Mouse (Mus musculus): Measurements from ENCODE around the gene Sgpp2. TPM values are rescaled to one million over a fixed set of nuclear protein-coding genes. Genes with fewer than 3 reads are reported as not detected.

Gene Sgpp2
- polyA plus RNA-seq, 1 experiment from 2014 or later, result 20.5 TPM

DNA sequence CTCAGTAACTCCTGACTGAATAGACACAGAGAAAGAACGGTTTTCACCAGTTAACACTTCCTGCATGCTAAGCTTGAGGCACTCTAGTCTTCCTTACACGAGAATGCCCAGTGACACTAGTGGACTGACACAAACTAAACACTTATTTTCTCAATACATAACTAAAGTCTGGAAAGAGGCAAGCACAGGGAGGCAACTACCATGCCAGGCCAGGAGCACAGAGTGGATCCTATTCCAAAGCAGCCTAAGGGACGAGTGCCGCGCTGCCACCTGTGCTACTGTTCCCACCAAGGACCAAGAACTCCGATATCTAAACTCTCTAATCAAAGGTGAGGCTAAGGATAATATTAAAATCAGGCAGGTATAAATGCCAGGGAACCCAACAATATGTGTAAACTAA lies 136.6 kb downstream of the Sgpp2 start:
- H3K27me3 ChIP-seq (ENCODE audit: control insufficient read depth, insufficient read depth, low read length), result no peaks in the 10 kb centered on the region
- H3K4me2 ChIP-seq (replicated peaks; ENCODE audit: low read depth), result no peak overlapping the region
- DNase-seq (ENCODE audit: low spot score) (no peak), ATAC-seq (ENCODE audit: low FRiP score, low TSS enrichment) (no peak)
- H3K4me3 ChIP-seq (ENCODE audit: low read depth, low read length), result no peak overlapping the region
- H3K4me1 ChIP-seq (replicated peaks; ENCODE audit: control insufficient read depth, insufficient read depth), result no peaks in the 10 kb centered on the region
- H3K9me3 ChIP-seq (ENCODE audit: control insufficient read depth, low read length), result no peaks in the 10 kb centered on the region
- no peak overlapping the region for H3K27ac ChIP-seq (replicated peaks)
- no peak overlapping the region for H3K9ac ChIP-seq (ENCODE audit: low read length)
- TF ChIP-seq CTCF (IDR thresholded peaks at IDR 0.05; ENCODE audit: low read depth) (no peak), EP300 (optimal IDR thresholded peaks at IDR 0.05) (no peak)
- H3K36me3 ChIP-seq (ENCODE audit: control insufficient read depth, insufficient read depth, low read length), result peaks cover 5% of the 10 kb centered on the region
- WGBS, result 86% methylated on average over 6 of the region's 6 CpGs

DNA sequence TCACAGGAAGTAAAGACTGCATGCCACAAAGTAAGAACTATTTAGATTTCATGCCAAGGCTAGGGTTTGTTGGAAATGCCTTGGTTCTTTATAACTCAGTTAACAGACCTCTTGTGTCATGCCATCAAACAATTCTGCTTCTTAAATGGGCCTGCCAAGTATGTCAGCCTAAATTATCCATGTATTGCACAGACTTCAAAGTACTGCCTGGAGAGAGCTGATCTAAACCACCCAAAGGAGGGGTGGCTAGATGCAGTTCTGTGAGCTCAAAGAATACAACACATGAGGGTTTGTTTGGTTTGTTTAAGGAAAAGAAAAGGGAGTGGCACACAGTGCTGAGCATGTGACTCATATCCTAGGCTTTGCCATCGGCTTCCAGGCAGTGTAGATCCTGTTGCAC lies 137.9 kb downstream of the Sgpp2 start:
- ATAC-seq (ENCODE audit: low FRiP score, low TSS enrichment) (peak; percentile 95), DNase-seq (ENCODE audit: low spot score) (peak; percentile 20)
- Histone ChIP-seq H3K4me2 (replicated peaks; ENCODE audit: low read depth) (no peak overlapping the region), H3K9me3 (ENCODE audit: control insufficient read depth, low read length) (no peaks in the 10 kb centered on the region), H3K4me1 (replicated peaks; ENCODE audit: control insufficient read depth, insufficient read depth) (no peaks in the 10 kb centered on the region), H3K36me3 (ENCODE audit: control insufficient read depth, insufficient read depth, low read length) (peaks cover 11% of the 10 kb centered on the region), H3K4me3 (ENCODE audit: low read depth, low read length) (no peak overlapping the region), H3K9ac (ENCODE audit: low read length) (no peak overlapping the region), H3K27me3 (ENCODE audit: control insufficient read depth, insufficient read depth, low read length) (no peaks in the 10 kb centered on the region), H3K27ac (replicated peaks) (no peak overlapping the region)
- WGBS, result 38% methylated on average over 1 of the region's 1 CpGs
- TF ChIP-seq EP300 (optimal IDR thresholded peaks at IDR 0.05) (no peak), CTCF (IDR thresholded peaks at IDR 0.05; ENCODE audit: low read depth) (no peak)

DNA sequence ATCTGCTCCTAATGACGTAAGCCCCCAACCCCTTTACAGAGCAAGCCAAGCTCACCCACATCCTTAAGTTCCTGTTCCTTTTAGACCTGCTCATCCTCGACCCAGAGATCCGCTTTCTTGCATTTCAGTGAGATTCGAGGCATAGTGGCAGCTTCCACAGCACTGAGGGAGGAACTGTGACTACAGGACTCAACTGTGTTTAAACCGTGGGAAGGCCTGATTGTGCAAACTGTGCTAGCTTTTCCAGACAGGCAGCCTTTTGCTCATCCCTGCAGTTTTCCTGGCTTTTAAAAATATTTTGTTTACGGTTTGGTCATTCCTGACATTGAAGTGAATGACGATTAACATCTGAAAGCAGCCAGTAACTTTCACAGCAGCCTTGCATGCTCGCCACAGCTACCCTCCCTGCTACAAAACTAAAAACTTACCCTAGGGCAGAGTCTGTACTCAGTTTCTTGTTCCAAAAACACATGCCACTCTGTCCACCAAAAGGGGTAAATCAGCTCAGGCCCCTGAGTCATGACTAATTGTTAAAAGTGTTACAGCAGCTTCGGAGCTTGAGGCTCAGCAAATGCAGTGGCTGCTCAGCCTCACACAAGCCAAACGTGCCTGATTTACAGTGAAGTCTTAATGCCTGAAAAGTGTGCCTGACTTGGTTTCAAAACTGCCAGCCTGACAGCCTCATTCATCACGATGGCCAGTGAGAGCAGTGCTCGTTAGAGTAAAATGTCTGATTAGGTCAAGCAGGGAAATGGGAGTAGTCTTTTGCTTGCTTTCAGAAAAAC lies 141.1 kb downstream of the Sgpp2 start:
- Histone ChIP-seq H3K4me2 (replicated peaks; ENCODE audit: low read depth) (no peak overlapping the region), H3K9me3 (ENCODE audit: control insufficient read depth, low read length) (no peaks in the 10 kb centered on the region), H3K9ac (ENCODE audit: low read length) (no peak overlapping the region), H3K4me1 (replicated peaks; ENCODE audit: control insufficient read depth, insufficient read depth) (no peaks in the 10 kb centered on the region), H3K36me3 (ENCODE audit: control insufficient read depth, insufficient read depth, low read length) (peaks cover 16% of the 10 kb centered on the region; the same call in 1 of the 2 replicates), H3K27me3 (ENCODE audit: control insufficient read depth, insufficient read depth, low read length) (no peaks in the 10 kb centered on the region), H3K4me3 (ENCODE audit: low read depth, low read length) (no peak overlapping the region), H3K27ac (replicated peaks) (no peak overlapping the region)
- ATAC-seq (ENCODE audit: low FRiP score, low TSS enrichment) (no peak), DNase-seq (ENCODE audit: low spot score) (no peak)
- TF ChIP-seq EP300 (optimal IDR thresholded peaks at IDR 0.05) (no peak), CTCF (IDR thresholded peaks at IDR 0.05; ENCODE audit: low read depth) (no peak)
- 69% methylated on average over 12 of the region's 12 CpGs for WGBS

DNA sequence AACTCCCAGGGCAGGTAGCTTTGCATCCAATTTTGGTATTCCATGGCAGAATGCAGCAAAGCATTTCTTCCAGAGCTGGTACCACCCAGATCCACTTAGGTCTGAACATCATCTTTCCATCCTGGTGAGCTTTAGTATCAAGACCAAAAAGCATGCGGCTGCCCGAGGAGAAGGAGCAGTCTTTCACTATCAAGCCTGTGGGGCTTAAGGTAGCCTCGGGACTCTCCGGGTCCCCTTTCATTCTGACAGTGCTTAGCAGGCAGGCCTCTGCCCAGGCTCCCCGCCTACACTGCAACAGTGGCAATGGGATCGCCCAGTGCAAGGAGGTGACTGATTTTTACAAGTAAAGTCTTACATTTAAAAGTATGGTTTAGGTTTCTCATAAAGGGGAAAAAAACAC lies 142.4 kb downstream of the Sgpp2 start:
- Histone ChIP-seq H3K27me3 (ENCODE audit: control insufficient read depth, insufficient read depth, low read length) (no peaks in the 10 kb centered on the region), H3K9ac (ENCODE audit: low read length) (no peak overlapping the region), H3K4me1 (replicated peaks; ENCODE audit: control insufficient read depth, insufficient read depth) (no peaks in the 10 kb centered on the region), H3K9me3 (ENCODE audit: control insufficient read depth, low read length) (no peaks in the 10 kb centered on the region), H3K4me2 (replicated peaks; ENCODE audit: low read depth) (no peak overlapping the region), H3K27ac (replicated peaks) (no peak overlapping the region), H3K4me3 (ENCODE audit: low read depth, low read length) (no peak overlapping the region), H3K36me3 (ENCODE audit: control insufficient read depth, insufficient read depth, low read length) (peaks cover 17% of the 10 kb centered on the region)
- 88% methylated on average over 6 of the region's 6 CpGs for WGBS
- ATAC-seq (ENCODE audit: low FRiP score, low TSS enrichment) (no peak), DNase-seq (ENCODE audit: low spot score) (no peak)
- TF ChIP-seq CTCF (IDR thresholded peaks at IDR 0.05; ENCODE audit: low read depth) (no peak), EP300 (optimal IDR thresholded peaks at IDR 0.05) (no peak)

GRCm38 (mm10) chr1:78453886-78454285 lies 143.7 kb downstream of the Sgpp2 start:
- ATAC-seq (ENCODE audit: low FRiP score, low TSS enrichment), result no peak
- H3K4me3 ChIP-seq (ENCODE audit: low read depth, low read length), result no peak overlapping the region
- no peaks in the 10 kb centered on the region for H3K9me3 ChIP-seq (ENCODE audit: control insufficient read depth, low read length)
- peaks cover 22% of the 10 kb centered on the region for H3K36me3 ChIP-seq (ENCODE audit: control insufficient read depth, insufficient read depth, low read length)
- no peak overlapping the region for H3K4me2 ChIP-seq (replicated peaks; ENCODE audit: low read depth)
- H3K9ac ChIP-seq (ENCODE audit: low read length), result no peak overlapping the region
- no peak for DNase-seq (ENCODE audit: low spot score)
- H3K4me1 ChIP-seq (replicated peaks; ENCODE audit: control insufficient read depth, insufficient read depth), result no peaks in the 10 kb centered on the region
- TF ChIP-seq EP300 (optimal IDR thresholded peaks at IDR 0.05), result no peak
- no peak for TF ChIP-seq CTCF (IDR thresholded peaks at IDR 0.05; ENCODE audit: low read depth)
- no peak overlapping the region for H3K27ac ChIP-seq (replicated peaks)
- 92% methylated on average over 8 of the region's 8 CpGs for WGBS
- H3K27me3 ChIP-seq (ENCODE audit: control insufficient read depth, insufficient read depth, low read length), result no peaks in the 10 kb centered on the region

DNA sequence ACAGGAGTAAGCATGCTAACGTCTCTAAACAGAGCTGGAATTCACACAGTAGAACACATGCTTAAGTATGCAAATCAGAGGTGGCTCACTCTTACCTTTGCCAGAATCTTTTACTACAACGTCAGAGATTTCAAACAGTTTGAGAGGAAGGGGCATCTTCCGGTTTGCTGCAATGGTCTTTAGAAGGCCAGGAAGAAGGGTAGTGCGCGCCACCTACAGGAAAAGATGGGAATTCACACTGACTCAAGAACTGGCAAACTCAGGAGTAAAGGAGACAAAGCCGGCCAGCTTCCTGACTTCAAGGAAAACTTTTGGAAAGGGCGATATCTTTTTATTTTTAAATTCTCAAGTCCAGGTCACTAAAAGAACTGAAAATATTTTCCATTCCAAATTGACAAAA lies 144.5 kb downstream of the Sgpp2 start:
- H3K27me3 ChIP-seq (ENCODE audit: control insufficient read depth, insufficient read depth, low read length), result no peaks in the 10 kb centered on the region
- H3K27ac ChIP-seq (replicated peaks), result no peak overlapping the region
- TF ChIP-seq EP300 (optimal IDR thresholded peaks at IDR 0.05) (no peak), CTCF (IDR thresholded peaks at IDR 0.05; ENCODE audit: low read depth) (peak; percentile 84)
- H3K36me3 ChIP-seq (ENCODE audit: control insufficient read depth, insufficient read depth, low read length), result peaks cover 22% of the 10 kb centered on the region
- ATAC-seq (ENCODE audit: low FRiP score, low TSS enrichment), result no peak
- H3K9me3 ChIP-seq (ENCODE audit: control insufficient read depth, low read length), result no peaks in the 10 kb centered on the region
- 36% methylated on average over 7 of the region's 7 CpGs for WGBS
- DNase-seq (ENCODE audit: low spot score), result peak; percentile 36
- H3K4me2 ChIP-seq (replicated peaks; ENCODE audit: low read depth), result no peak overlapping the region
- no peak overlapping the region for H3K4me3 ChIP-seq (ENCODE audit: low read depth, low read length)
- H3K4me1 ChIP-seq (replicated peaks; ENCODE audit: control insufficient read depth, insufficient read depth), result no peaks in the 10 kb centered on the region
- H3K9ac ChIP-seq (ENCODE audit: low read length), result no peak overlapping the region

Other genes with a start within 250 kb of the Sgpp2 start
- not detected in 2 replicates for gene Pax3, start 113.2 kb upstream of the Sgpp2 start, polyA plus RNA-seq (2015; fragmentation: Nextera tagmentation; extraction: Ambion mirVana)
- gene Farsb, start 178.6 kb downstream of the Sgpp2 start, polyA plus RNA-seq (2015; fragmentation: Nextera tagmentation; extraction: Ambion mirVana), result 77.8 and 81.5 TPM in 2 replicates
- 2.7 and 2.8 TPM in 2 replicates for gene Mogat1, start 200.6 kb downstream of the Sgpp2 start, polyA plus RNA-seq (2015; fragmentation: Nextera tagmentation; extraction: Ambion mirVana)
- gene BC035947, start 201.8 kb downstream of the Sgpp2 start, polyA plus RNA-seq (2015; fragmentation: Nextera tagmentation; extraction: Ambion mirVana), result 0.04 and 0.06 TPM in 2 replicates

Data from stomach, postnatal 0 days (tissue).